Mouse (Mus musculus): ENCODE measurements around the gene Relch. TPM values are rescaled to one million over a fixed set of nuclear protein-coding genes. Genes with fewer than 3 reads are reported as not detected.

Gene Relch
- polyA plus RNA-seq (2017; shearing (Covaris generic)) = 45.7 TPM

GRCm38 (mm10) chr1:105663171-105663961, at the start of gene Relch, which contains the start of gene Pign:
Gene Relch, plus strand, starts transcription at chr1:105663861.
Gene Pign, minus strand, starts transcription at chr1:105663677.

GRCm38 (mm10) chr1:105780457-105781364, 117.0 kb downstream of the Relch start, which contains the start of gene Tnfrsf11a:
Gene Tnfrsf11a, plus strand, starts transcription at chr1:105780718.

Other genes starting within 250 kb of the Relch start
- gene Pign, start 184 bp upstream of the Relch start, polyA plus RNA-seq (2017; shearing (Covaris generic)) = 16.4 TPM
- 0.27 TPM for gene Tnfrsf11a, start 116.9 kb downstream of the Relch start, polyA plus RNA-seq (2017; shearing (Covaris generic))

All from effector memory CD4-positive, alpha-beta T cell, adult 7 months (primary cell).